Mouse (Mus musculus) macrophage (primary cell): Measurements from ENCODE around the gene Cep97. TPM values are rescaled to one million over a fixed set of nuclear protein-coding genes. Genes with fewer than 3 reads are reported as not detected.
A peak's percentile ranks its signal among the peaks of the same experiment; 100 is the strongest.
"Not testable (repeated sequence)": the region's sequence is repeated elsewhere in the genome, so short reads cannot be mapped to it uniquely, and the experiment has no call there.

Experiments
- H3K27ac ChIP-seq: fragments of 350-480 bp; formaldehyde crosslinking; 2 replicates; pipeline ENCODE4 v1.9.0; 2021
- H3K36me3 ChIP-seq: fragments of 350-480 bp; formaldehyde crosslinking; 2 replicates; pipeline ENCODE4 v1.9.0; 2021; ENCODE audit errors: inconsistent target
- H3K4me3 ChIP-seq: fragments of 350-480 bp; formaldehyde crosslinking; 2 replicates; pipeline ENCODE4 v1.9.0; 2021; ENCODE audit errors: inconsistent target
- H3K79me2 ChIP-seq: fragments of 350-480 bp; formaldehyde crosslinking; 2 replicates; pipeline ENCODE4 v1.9.0; 2021; ENCODE audit errors: inconsistent target
- WGBS: methylation state at CpG from one replicate; pipeline ENCODE4 v1.1.7; 2026; ENCODE audit warnings: inconsistent platforms; ENCODE audit not compliant: missing documents; 5-methylcytosine and 5-hydroxymethylcytosine counted together
- polyA plus RNA-seq: library from polyadenylated mRNA; stranded (reverse); fragments of 250-400 nt; gene quantifications from 3 replicates; pipeline ENCODE4 v1.2.4, GENCODE M21; 2018; ENCODE audit warnings: inconsistent platforms

The Cep97 gene
- polyA plus RNA-seq, 1 experiment from 2014 or later: 1.5 TPM

GRCm38 (mm10) chr16:55954196-55954595 is 19.5 kb upstream of the Cep97 start:
- WGBS: 57% methylated on average over 9 of the region's 9 CpGs
- H3K36me3 ChIP-seq, H3K79me2 ChIP-seq, H3K27ac ChIP-seq, H3K4me3 ChIP-seq: not testable (repeated sequence)

GRCm38 (mm10) chr16:55952771-55953170 is 18.1 kb upstream of the Cep97 start:
- no peaks in the 10 kb centered on the region for H3K36me3 ChIP-seq
- H3K79me2 ChIP-seq: no peaks in the 10 kb centered on the region
- H3K4me3 ChIP-seq: no peak overlapping the region
- no peak overlapping the region for H3K27ac ChIP-seq

- WGBS: 53% methylated on average over 7 of the region's 7 CpGs
- no peaks in the 10 kb centered on the region for H3K36me3 ChIP-seq
- no peaks in the 10 kb centered on the region for H3K79me2 ChIP-seq
- H3K4me3 ChIP-seq: peak overlapping the region; percentile 45
- no peak overlapping the region for H3K27ac ChIP-seq
These were observed 17.1 kb upstream of the Cep97 start for GRCm38 (mm10) chr16:55951679-55952327.

GRCm38 (mm10) chr16:55950946-55951678 is 16.5 kb upstream of the Cep97 start:
- WGBS: 7% methylated on average over 14 of the region's 19 CpGs
- Histone ChIP-seq H3K27ac (peak overlapping the region; percentile 14; the same call in 1 of the 2 replicates), H3K36me3 (no peaks in the 10 kb centered on the region), H3K79me2 (no peaks in the 10 kb centered on the region), H3K4me3 (peak overlapping the region; percentile 45)

- WGBS: 86% methylated on average over 3 of the region's 3 CpGs
- Histone ChIP-seq H3K36me3 (no peaks in the 10 kb centered on the region), H3K27ac (no peak overlapping the region), H3K79me2 (no peaks in the 10 kb centered on the region), H3K4me3 (no peak overlapping the region)
These were observed 15.8 kb upstream of the Cep97 start for GRCm38 (mm10) chr16:55950462-55950861.

DNA sequence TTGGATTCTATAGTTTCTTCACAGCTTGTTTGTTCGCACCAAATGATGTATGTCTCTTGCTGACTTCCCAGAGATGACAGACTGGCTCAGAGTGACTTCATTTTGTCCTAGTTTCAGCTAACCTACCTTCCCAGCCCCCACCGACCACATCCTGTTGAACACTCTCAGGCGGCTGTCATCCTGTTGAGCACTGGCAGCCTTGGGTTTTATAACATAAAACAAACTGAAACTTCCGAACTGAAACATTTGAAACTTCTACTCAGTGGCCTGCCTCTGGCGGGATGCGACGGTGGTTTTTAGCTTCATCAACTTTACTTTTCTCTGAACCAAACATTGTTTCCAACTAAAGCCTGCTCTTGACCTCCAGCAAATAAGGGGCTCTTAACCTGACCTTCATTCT is 14.3 kb upstream of the Cep97 start:
- Histone ChIP-seq H3K4me3 (no peak overlapping the region), H3K36me3 (no peaks in the 10 kb centered on the region), H3K79me2 (no peaks in the 10 kb centered on the region), H3K27ac (peak overlapping the region; percentile 24; the same call in 1 of the 2 replicates)
- 3% methylated on average over 7 of the region's 7 CpGs for WGBS

DNA sequence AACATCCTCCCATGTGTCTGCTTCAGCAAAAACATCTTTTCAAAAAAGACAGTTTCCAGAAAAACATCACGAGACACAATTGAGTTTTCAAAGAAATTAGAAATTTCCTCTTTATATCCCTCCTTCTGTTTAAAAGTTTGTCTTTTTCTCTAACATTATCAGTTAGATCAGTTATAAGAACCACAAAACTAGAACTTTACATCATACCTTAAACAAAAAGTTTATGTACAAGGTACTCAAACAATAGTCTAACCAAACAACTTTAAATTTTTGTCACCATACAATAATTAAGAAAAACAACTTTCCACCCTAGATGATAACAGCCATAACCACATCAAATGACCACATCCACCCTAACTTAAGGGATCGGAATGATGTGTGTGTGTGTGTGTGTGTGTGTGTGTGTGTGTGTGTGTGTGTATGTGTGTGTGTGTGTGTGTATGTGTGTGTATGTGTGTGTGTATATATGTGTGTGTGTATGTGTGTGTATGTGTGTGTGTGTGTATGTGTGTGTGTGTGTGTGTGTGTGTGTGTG is 13.3 kb upstream of the Cep97 start:
- 94% methylated on average over 1 of the region's 2 CpGs for WGBS
- H3K4me3 ChIP-seq, H3K27ac ChIP-seq, H3K79me2 ChIP-seq, H3K36me3 ChIP-seq: not testable (repeated sequence)

DNA sequence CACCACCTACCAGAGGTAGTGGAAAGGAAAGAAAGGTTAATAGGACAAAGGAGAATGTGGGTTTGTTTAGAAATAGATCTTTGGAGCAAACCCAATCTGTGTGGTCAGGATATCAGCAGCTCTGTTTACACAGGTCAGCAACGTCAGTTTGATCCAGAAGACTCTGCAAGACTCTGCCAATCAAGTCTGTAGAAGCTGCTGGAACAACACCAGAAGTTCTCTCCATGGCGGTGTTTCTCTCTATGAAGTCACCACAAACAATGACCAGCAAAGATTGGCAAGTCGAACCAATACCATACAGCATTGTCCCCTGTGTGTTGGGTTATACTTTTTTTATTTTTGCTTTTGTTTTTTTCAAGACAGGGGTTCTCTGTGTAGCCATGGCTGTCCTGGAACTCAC is 12.6 kb upstream of the Cep97 start:
- H3K36me3 ChIP-seq: no peaks in the 10 kb centered on the region
- WGBS: 84% methylated on average over 3 of the region's 3 CpGs
- no peak overlapping the region for H3K27ac ChIP-seq
- no peak overlapping the region for H3K4me3 ChIP-seq
- no peaks in the 10 kb centered on the region for H3K79me2 ChIP-seq

DNA sequence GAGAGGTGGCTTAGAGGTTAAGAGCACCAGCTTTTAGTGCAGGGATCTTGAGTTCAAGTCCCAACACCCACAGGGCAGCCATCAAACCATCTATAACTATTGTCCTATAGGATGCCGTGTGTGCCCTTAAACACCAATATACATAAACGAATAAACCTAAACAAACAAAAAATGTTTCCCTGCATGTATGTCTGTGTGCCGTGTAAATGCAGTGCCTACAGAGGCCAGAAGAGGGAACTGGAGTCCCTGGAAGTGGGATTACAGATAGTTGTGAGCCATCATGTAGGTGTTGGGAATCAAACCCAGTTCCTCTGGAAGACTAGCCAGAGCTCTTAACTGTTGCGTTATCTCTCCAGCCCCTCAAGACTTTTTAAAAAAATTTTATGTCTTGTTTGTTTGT is 6.1 kb upstream of the Cep97 start:
- no peaks in the 10 kb centered on the region for H3K79me2 ChIP-seq
- H3K36me3 ChIP-seq: no peaks in the 10 kb centered on the region
- no peak overlapping the region for H3K27ac ChIP-seq
- WGBS: 94% methylated on average over 4 of the region's 4 CpGs
- no peak overlapping the region for H3K4me3 ChIP-seq

DNA sequence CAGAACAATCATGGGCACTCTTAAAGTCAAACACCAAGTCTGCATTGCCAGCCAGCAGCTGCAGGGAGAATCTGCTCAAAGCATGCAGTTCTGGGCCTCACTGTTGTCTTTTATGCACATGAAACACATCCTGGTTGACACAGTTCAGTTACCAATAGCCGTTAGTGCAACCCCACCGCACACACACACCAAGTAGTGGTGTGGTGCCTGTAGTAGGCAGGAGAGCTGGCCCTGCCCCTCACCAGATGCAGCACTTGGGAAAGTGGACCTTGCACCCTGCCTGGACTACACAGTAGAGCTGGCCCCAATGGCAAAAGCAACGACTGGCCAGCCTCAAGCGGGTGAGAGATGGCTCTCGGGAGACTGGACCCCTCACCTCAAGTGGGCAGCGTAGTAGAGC is 5.0 kb upstream of the Cep97 start:
- Histone ChIP-seq H3K4me3 (no peak overlapping the region), H3K36me3 (no peaks in the 10 kb centered on the region), H3K79me2 (no peaks in the 10 kb centered on the region), H3K27ac (no peak overlapping the region)
- 96% methylated on average over 4 of the region's 6 CpGs for WGBS

GRCm38 (mm10) chr16:55938761-55939160 is 4.1 kb upstream of the Cep97 start:
- WGBS: 89% methylated on average over 4 of the region's 4 CpGs
- Histone ChIP-seq H3K36me3 (no peaks in the 10 kb centered on the region), H3K79me2 (no peaks in the 10 kb centered on the region)

DNA sequence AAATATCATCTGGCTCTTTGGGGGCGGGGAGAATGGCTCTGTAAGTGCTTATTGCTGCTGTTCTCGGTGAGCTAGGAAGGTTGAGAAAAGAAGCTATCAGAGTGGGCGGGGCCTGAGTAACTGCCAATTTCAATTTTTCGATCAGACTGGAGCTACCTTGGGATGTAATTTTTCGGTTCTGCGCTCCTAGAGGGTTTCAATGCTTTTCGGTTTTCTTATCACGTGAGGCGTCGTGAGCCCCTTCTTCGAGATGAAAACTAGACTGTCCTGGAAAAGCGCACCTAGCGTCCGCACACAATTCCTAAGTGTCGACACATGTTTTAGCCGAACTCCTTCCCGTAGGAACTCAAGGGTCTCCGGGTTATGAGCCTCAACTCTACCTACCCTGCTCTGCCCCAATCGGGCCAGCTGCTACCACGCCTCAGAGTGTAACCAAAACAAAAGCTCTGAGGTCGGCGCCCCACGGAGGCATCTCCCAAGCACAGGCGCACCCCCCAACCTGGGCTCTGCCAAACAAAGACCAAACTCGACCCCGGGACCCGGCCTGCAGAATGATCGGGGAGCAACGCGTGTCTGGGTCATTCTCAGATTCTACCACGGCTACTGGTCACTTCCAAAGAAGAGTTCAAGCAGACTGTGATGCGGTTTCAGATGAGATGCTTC is 843 bp downstream of the Cep97 start:
- under 1% methylated on average over 32 of the region's 32 CpGs for WGBS
- Histone ChIP-seq H3K27ac (peak overlapping the region; percentile 15; the same call in 1 of the 2 replicates), H3K4me3 (peak overlapping the region; percentile 99), H3K36me3 (no peaks in the 10 kb centered on the region), H3K79me2 (no peaks in the 10 kb centered on the region)

More at GRCm38 (mm10) chr16:55938761-55939160, 4.1 kb upstream of the Cep97 start:
- no peak overlapping the region for H3K27ac ChIP-seq
- H3K4me3 ChIP-seq: no peak overlapping the region

- WGBS: 75% methylated on average over 4 of the region's 4 CpGs
- H3K27ac ChIP-seq: no peak overlapping the region
These were observed 10.6 kb downstream of the Cep97 start for GRCm38 (mm10) chr16:55924010-55924409.

DNA sequence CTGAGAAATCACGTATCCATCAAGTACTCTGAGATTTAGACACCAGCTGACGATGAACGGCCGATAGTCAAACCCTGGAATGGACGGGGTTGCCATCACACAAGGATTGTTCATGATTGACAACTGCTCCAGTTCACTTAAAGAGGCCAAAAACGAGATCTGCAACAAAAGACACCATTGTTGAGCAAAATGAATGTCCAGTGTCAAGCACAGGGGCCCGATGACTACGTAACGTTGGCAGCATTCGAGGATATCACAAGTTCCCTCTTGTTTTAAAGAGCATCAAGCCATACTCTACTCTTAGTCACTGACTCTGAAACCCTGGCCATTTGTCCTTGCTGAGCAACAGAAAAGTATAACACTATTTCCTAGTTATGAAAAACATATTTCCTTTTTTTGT is 12.6 kb downstream of the Cep97 start:
- Histone ChIP-seq H3K27ac (no peak overlapping the region), H3K79me2 (no peaks in the 10 kb centered on the region), H3K4me3 (no peak overlapping the region), H3K36me3 (no peaks in the 10 kb centered on the region)
- 96% methylated on average over 10 of the region's 10 CpGs for WGBS

More at GRCm38 (mm10) chr16:55924010-55924409, 10.6 kb downstream of the Cep97 start:
- Histone ChIP-seq H3K79me2 (no peaks in the 10 kb centered on the region), H3K4me3 (no peak overlapping the region), H3K36me3 (no peaks in the 10 kb centered on the region)

DNA sequence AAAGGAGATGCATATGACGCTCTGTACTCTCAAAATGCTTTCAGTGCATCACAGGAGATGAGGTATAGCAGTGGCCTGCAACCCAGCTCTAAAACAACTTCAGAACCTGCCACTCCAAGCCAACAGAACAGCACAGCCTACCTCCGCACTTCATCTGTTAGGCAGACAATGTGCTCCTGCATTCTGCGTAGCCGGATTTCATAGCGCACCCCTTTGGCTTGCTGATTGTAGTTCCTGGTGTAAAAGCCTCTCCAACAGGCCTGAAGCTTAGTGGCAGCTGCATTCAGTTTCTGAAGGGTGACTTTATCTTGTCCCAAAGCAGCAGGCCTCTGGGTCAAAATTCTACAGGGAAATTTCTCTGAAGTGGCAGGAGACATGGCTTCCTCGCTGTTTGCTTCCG is 19.9 kb downstream of the Cep97 start:
- no peaks in the 10 kb centered on the region for H3K79me2 ChIP-seq
- no peak overlapping the region for H3K4me3 ChIP-seq
- no peaks in the 10 kb centered on the region for H3K36me3 ChIP-seq
- no peak overlapping the region for H3K27ac ChIP-seq
- WGBS: 96% methylated on average over 7 of the region's 7 CpGs
